Comparison of ENCODE assay signal across 9 mouse cellular contexts in the genomic region with DNA sequence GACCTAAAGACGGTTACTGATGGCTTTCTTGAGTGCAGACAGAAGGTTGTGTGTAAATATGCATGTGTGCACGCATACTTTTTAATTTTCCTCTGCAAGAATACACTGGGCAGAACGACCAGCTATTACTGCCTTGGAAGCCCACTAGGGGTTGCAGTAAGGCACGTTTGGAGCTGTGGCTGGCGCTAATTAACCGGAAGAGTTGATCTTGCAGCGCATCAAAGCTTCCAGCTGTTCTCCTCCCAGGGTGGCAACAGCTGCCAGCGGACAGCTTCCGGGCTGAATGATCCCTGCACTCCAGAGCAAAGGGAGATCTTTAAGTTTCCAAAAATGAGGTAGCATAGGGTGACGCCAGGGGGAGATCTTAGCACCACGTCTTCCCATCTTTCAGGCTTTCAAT. TPM values are rescaled to one million over a fixed set of nuclear protein-coding genes. Genes with fewer than 3 reads are reported as not detected.
DNase-seq lines count a peak whose midpoint lies in the region; ATAC-seq and TF ChIP-seq lines count a peak whose summit lies in the region.
"Had no signal": no experiment of that assay in that cellular context is flagged by ENCODE, and none has a peak within 500 bp of the region (broad histone marks: within the 10 kb centered on the region; RNA-seq: fewer than 3 reads in every experiment).

No protein-coding gene starts in this region.

- ATAC-seq in liver, embryonic 11.5 days (replicated peaks; ENCODE audit: low FRiP score) = no peak
- ATAC-seq in liver, postnatal 0 days = no peak
- ATAC-seq in hindbrain, embryonic 15.5 days (ENCODE audit: low FRiP score, low read depth) = peak; percentile 53
- ATAC-seq in neural tube, embryonic 13.5 days (ENCODE audit: low read depth) = peak; percentile 68
- ATAC-seq in granulocyte monocyte progenitor cell, adult 5-6 weeks (replicated peaks; ENCODE audit: poor library complexity, severe bottlenecking) = no peak

- peak overlapping the region; percentile 15; the same call in 1 of the 2 replicates for H3K4me3 ChIP-seq in liver, embryonic 11.5 days (ENCODE audit: low read depth, low read length)
- no peak overlapping the region for H3K4me3 ChIP-seq in liver, postnatal 0 days (ENCODE audit: low read depth, low read length)
- H3K4me3 ChIP-seq in hindbrain, embryonic 15.5 days = peak overlapping the region; percentile 50
- H3K4me3 ChIP-seq in neural tube, embryonic 13.5 days = peak overlapping the region; percentile 45

- H3K4me2 ChIP-seq in liver, embryonic 11.5 days = peak overlapping the region; percentile 51
- no peak overlapping the region for H3K4me2 ChIP-seq in liver, postnatal 0 days (ENCODE audit: low read depth, low read length)
- H3K4me2 ChIP-seq in hindbrain, embryonic 15.5 days = peak overlapping the region; percentile 69
- peak overlapping the region; percentile 61 for H3K4me2 ChIP-seq in neural tube, embryonic 13.5 days

- no peak overlapping the region for H3K9ac ChIP-seq in liver, embryonic 11.5 days (ENCODE audit: low read depth, low read length)
- H3K9ac ChIP-seq in liver, postnatal 0 days (replicated peaks) = no peak overlapping the region
- H3K9ac ChIP-seq in hindbrain, embryonic 15.5 days = peak overlapping the region; percentile 53
- H3K9ac ChIP-seq in neural tube, embryonic 13.5 days = peak overlapping the region; percentile 62

- H3K4me1 ChIP-seq in liver, embryonic 11.5 days (replicated peaks; ENCODE audit: control insufficient read depth, insufficient read depth, low read length) = no peaks in the 10 kb centered on the region
- no peaks in the 10 kb centered on the region for H3K4me1 ChIP-seq in liver, postnatal 0 days (ENCODE audit: insufficient read depth)
- no peaks in the 10 kb centered on the region for H3K4me1 ChIP-seq in hindbrain, embryonic 15.5 days (replicated peaks)
- no peaks in the 10 kb centered on the region for H3K4me1 ChIP-seq in neural tube, embryonic 13.5 days (replicated peaks)

- DNase-seq in liver, embryonic 11.5 days (ENCODE audit: low spot score) = no peak
- DNase-seq in liver, postnatal 0 days = no peak
- peak; percentile 19 for DNase-seq in embryo, embryonic 9.5 days (ENCODE audit: extremely low spot score)
- DNase-seq in thymus, postnatal 25 days = no peak
- no peak for DNase-seq in urinary bladder, postnatal 10 days (ENCODE audit: low spot score)

- no peak overlapping the region for H3K27ac ChIP-seq in liver, embryonic 11.5 days (ENCODE audit: low read depth, low read length)
- H3K27ac ChIP-seq in liver, postnatal 0 days (ENCODE audit: low read depth) = no peak overlapping the region
- peak overlapping the region; percentile 85 for H3K27ac ChIP-seq in hindbrain, embryonic 15.5 days (replicated peaks)
- H3K27ac ChIP-seq in neural tube, embryonic 13.5 days (replicated peaks) = peak overlapping the region; percentile 72

- H3K36me3 ChIP-seq in liver, embryonic 11.5 days (ENCODE audit: control insufficient read depth, insufficient read depth, low read length) = no peaks in the 10 kb centered on the region
- H3K36me3 ChIP-seq in liver, postnatal 0 days (replicated peaks; ENCODE audit: insufficient read depth, low read length) = no peaks in the 10 kb centered on the region
- no peaks in the 10 kb centered on the region for H3K36me3 ChIP-seq in hindbrain, embryonic 15.5 days
- H3K36me3 ChIP-seq in neural tube, embryonic 13.5 days = no peaks in the 10 kb centered on the region

- TF ChIP-seq CTCF in liver, postnatal 0 days (IDR thresholded peaks at IDR 0.05; ENCODE audit: low read depth) = no peak

- WGBS in liver, embryonic 11.5 days = 10% methylated on average over 11 of the region's 11 CpGs
- WGBS in liver, postnatal 0 days (ENCODE audit: insufficient replicate concordance) = 12% methylated on average over 11 of the region's 11 CpGs
- WGBS in hindbrain, embryonic 15.5 days = 11% methylated on average over 11 of the region's 11 CpGs
- 12% methylated on average over 11 of the region's 11 CpGs for WGBS in neural tube, embryonic 13.5 days

- no peak for TF ChIP-seq EP300 in liver, postnatal 0 days (IDR thresholded peaks at IDR 0.05; ENCODE audit: low read depth)

- no peaks in the 10 kb centered on the region for H3K9me3 ChIP-seq in liver, embryonic 11.5 days (ENCODE audit: control insufficient read depth, low read length)
- H3K9me3 ChIP-seq in liver, postnatal 0 days (ENCODE audit: low read length) = no peaks in the 10 kb centered on the region
- H3K9me3 ChIP-seq in hindbrain, embryonic 15.5 days = no peaks in the 10 kb centered on the region
- no peaks in the 10 kb centered on the region for H3K9me3 ChIP-seq in neural tube, embryonic 13.5 days

- H3K27me3 ChIP-seq in liver, embryonic 11.5 days (replicated peaks; ENCODE audit: control insufficient read depth, insufficient read depth, low read length) = peaks cover 28% of the 10 kb centered on the region
- H3K27me3 ChIP-seq in liver, postnatal 0 days (ENCODE audit: insufficient read depth, low read length) = peaks cover 19% of the 10 kb centered on the region
- no peaks in the 10 kb centered on the region for H3K27me3 ChIP-seq in hindbrain, embryonic 15.5 days
- peaks cover 7% of the 10 kb centered on the region; the same call in 1 of the 2 replicates for H3K27me3 ChIP-seq in neural tube, embryonic 13.5 days

RNA-seq across cellular contexts. Expression of a gene that starts 1.7 kb away (rescaled TPM):
- polyA plus RNA-seq in liver, embryonic 11.5 days (2014; fragmentation: Nextera tagmentation; extraction: Ambion mirVana) = 0.08 and 0.11 TPM in 2 replicates
- not detected in 2 replicates for polyA plus RNA-seq in liver, postnatal 0 days (2015; fragmentation: Nextera tagmentation; extraction: Ambion mirVana)
- polyA plus RNA-seq in hindbrain, embryonic 15.5 days (2015; fragmentation: Nextera tagmentation; extraction: Ambion mirVana) = 29.5 and 32.6 TPM in 2 replicates
- polyA plus RNA-seq in neural tube, embryonic 13.5 days (2015; fragmentation: Nextera tagmentation; extraction: Ambion mirVana) = 14.3 and 14.9 TPM in 2 replicates
- not detected in 2 replicates for total RNA-seq in granulocyte monocyte progenitor cell, adult 5-6 weeks (2014; fragmentation: Nextera tagmentation)
- not detected in 2 replicates for total RNA-seq in granulocyte monocyte progenitor cell, adult 5-6 weeks (2017)
- polyA plus RNA-seq: spleen, adult 2 months had no signal

Comparison
In these comparisons a context has a peak if more than half of its experiments do, and no peak if none do; other contexts are left out.
1. ATAC-seq: peak in hindbrain, embryonic 15.5 days (single experiment) and neural tube, embryonic 13.5 days (single experiment); none in liver, embryonic 11.5 days (single experiment), liver, postnatal 0 days (single experiment) and granulocyte monocyte progenitor cell, adult 5-6 weeks (single experiment).
2. H3K27ac ChIP-seq: peak in hindbrain, embryonic 15.5 days (single experiment) and neural tube, embryonic 13.5 days (single experiment); none in liver, embryonic 11.5 days (single experiment) and liver, postnatal 0 days (single experiment).
3. H3K9ac ChIP-seq: peak in hindbrain, embryonic 15.5 days (single experiment) and neural tube, embryonic 13.5 days (single experiment); none in liver, embryonic 11.5 days (single experiment) and liver, postnatal 0 days (single experiment).
4. RNA of a gene that starts 1.7 kb away (polyA plus RNA-seq): 29.5 to 32.6 TPM in hindbrain, embryonic 15.5 days and 14.3 to 14.9 TPM in neural tube, embryonic 13.5 days; 0.08 to 0.11 TPM in liver, embryonic 11.5 days and not detected in liver, postnatal 0 days; every median in the first group is over 10 times any median in the second.